Mouse (Mus musculus) kidney, adult 9 months (tissue): ENCODE data around the gene Fam89b.
A peak's percentile ranks its signal among the peaks of the same experiment; 100 is the strongest.

Experiments
- DNase-seq: peaks from one replicate; pipeline ENCODE4 v3.0.0; 2022

The Fam89b gene

GRCm38 (mm10) chr19:5734325-5734724 lies 4.9 kb upstream of the Fam89b start:
- no peak for DNase-seq

- peak; percentile 96 for DNase-seq
Observed at GRCm38 (mm10) chr19:5731264-5731978, 2.0 kb upstream of the Fam89b start.

GRCm38 (mm10) chr19:5730314-5731186 lies 1.1 kb upstream of the Fam89b start:
- peak; percentile 36 for DNase-seq

GRCm38 (mm10) chr19:5728631-5729443 lies 616 bp downstream of the Fam89b start:
- DNase-seq: peak; percentile 48

GRCm38 (mm10) chr19:5727701-5728100 lies 1.8 kb downstream of the Fam89b start:
- DNase-seq: peak; percentile 91

- DNase-seq: no peak
Observed at GRCm38 (mm10) chr19:5726961-5727578, 2.4 kb downstream of the Fam89b start.

- peak; percentile 62 for DNase-seq
Observed at GRCm38 (mm10) chr19:5725767-5726515, 3.5 kb downstream of the Fam89b start, which contains the start of gene Ehbp1l1. Ehbp1l1 (minus strand) TSS chr19:5726317.

GRCm38 (mm10) chr19:5725029-5725707 lies 4.3 kb downstream of the Fam89b start:
- peak; percentile 46 for DNase-seq

- DNase-seq: peak; percentile 80
Observed at GRCm38 (mm10) chr19:5724549-5724941, 4.9 kb downstream of the Fam89b start.

GRCm38 (mm10) chr19:5723934-5724548 lies 5.4 kb downstream of the Fam89b start:
- no peak for DNase-seq

- no peak for DNase-seq
Observed at GRCm38 (mm10) chr19:5722848-5723425, 6.5 kb downstream of the Fam89b start.

GRCm38 (mm10) chr19:5721233-5721632 lies 8.2 kb downstream of the Fam89b start:
- DNase-seq: no peak

- DNase-seq: no peak
Observed at GRCm38 (mm10) chr19:5716955-5717354, 12.5 kb downstream of the Fam89b start.

GRCm38 (mm10) chr19:5715793-5716688 lies 13.4 kb downstream of the Fam89b start:
- peak; percentile 52 for DNase-seq

GRCm38 (mm10) chr19:5713730-5714129 lies 15.7 kb downstream of the Fam89b start:
- peak; percentile 78 for DNase-seq

GRCm38 (mm10) chr19:5713255-5713654 lies 16.2 kb downstream of the Fam89b start:
- DNase-seq: no peak

- DNase-seq: no peak
Observed at GRCm38 (mm10) chr19:5711907-5712460, 17.5 kb downstream of the Fam89b start.

GRCm38 (mm10) chr19:5711218-5711617 lies 18.2 kb downstream of the Fam89b start:
- peak; percentile 88 for DNase-seq

GRCm38 (mm10) chr19:5710581-5710980 lies 18.9 kb downstream of the Fam89b start:
- DNase-seq: no peak
